Mouse (Mus musculus): Measurements from ENCODE around the gene Gm6763.
"Not testable (repeated sequence)": the region's sequence is repeated elsewhere in the genome, so short reads cannot be mapped to it uniquely, and the experiment has no call there.

DNA sequence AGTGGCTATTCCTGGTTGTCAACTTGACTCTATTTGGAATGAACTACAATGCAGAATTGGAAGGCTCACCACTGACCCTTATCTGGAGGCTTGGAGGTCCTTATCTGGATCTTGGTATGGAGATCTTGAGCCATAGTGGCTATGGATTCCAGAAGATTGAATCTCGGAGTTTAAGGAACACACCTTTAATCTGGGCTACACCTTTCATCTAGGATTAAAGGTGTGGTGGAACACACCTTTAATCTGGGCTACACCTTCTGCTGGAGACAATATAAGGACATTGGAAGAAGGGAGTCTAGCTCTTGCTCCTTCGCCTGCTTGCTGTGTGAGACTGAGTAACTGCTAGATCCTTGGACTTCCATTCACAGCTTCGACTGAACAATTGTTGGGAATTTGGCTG is 8.4 kb downstream of the Gm6763 start, which contains the start of gene Gm8764:
- not testable (repeated sequence) for TF ChIP-seq POLR2A, CTCF (IDR thresholded peaks at IDR 0.05; ENCODE audit: extremely low read depth, insufficient read depth, low read length)

Measured in cortical plate, adult 2 months (tissue).